Mouse (Mus musculus): Measurements from ENCODE around the gene Hist1h2ac. TPM values are rescaled to one million over a fixed set of nuclear protein-coding genes. Genes with fewer than 3 reads are reported as not detected.
A peak's percentile ranks its signal among the peaks of the same experiment; 100 is the strongest.

Hist1h2ac gene
- total and polyA plus RNA-seq, 2 experiments from 2014 or later = 0.49 to 62.8 TPM

- no peaks in the 10 kb centered on the region for H3K9me3 ChIP-seq (replicated peaks; ENCODE audit: control insufficient read depth, low read length)
- no peak overlapping the region for H3K9ac ChIP-seq (replicated peaks; ENCODE audit: low read depth, low read length)
- no peaks in the 10 kb centered on the region for H3K27me3 ChIP-seq (ENCODE audit: control insufficient read depth, insufficient read depth, low read length)
- DNase-seq (ENCODE audit: low spot score) (no peak), ATAC-seq (ENCODE audit: insufficient read depth, low read depth) (0 out of 2 replicates have a peak, but pooled peaks have one; percentile 27)
- H3K4me3 ChIP-seq (ENCODE audit: low read depth, low read length) = no peak overlapping the region
- H3K4me1 ChIP-seq (ENCODE audit: control insufficient read depth, insufficient read depth) = peaks cover 5% of the 10 kb centered on the region; the same call in 1 of the 2 replicates
- 40% methylated on average over 5 of the region's 5 CpGs for WGBS
- H3K36me3 ChIP-seq (replicated peaks; ENCODE audit: control insufficient read depth, insufficient read depth, low read length) = no peaks in the 10 kb centered on the region
- H3K4me2 ChIP-seq (ENCODE audit: low read depth, low read length) = no peak overlapping the region
- TF ChIP-seq CTCF (IDR thresholded peaks at IDR 0.05; ENCODE audit: low read depth) (no peak), EP300 (IDR thresholded peaks at IDR 0.05; ENCODE audit: low read depth) (no peak)
- peak overlapping the region; percentile 36 for H3K27ac ChIP-seq (ENCODE audit: low read depth)
Observed at GRCm38 (mm10) chr13:23716261-23717042, 32.7 kb upstream of the Hist1h2ac start.

DNA sequence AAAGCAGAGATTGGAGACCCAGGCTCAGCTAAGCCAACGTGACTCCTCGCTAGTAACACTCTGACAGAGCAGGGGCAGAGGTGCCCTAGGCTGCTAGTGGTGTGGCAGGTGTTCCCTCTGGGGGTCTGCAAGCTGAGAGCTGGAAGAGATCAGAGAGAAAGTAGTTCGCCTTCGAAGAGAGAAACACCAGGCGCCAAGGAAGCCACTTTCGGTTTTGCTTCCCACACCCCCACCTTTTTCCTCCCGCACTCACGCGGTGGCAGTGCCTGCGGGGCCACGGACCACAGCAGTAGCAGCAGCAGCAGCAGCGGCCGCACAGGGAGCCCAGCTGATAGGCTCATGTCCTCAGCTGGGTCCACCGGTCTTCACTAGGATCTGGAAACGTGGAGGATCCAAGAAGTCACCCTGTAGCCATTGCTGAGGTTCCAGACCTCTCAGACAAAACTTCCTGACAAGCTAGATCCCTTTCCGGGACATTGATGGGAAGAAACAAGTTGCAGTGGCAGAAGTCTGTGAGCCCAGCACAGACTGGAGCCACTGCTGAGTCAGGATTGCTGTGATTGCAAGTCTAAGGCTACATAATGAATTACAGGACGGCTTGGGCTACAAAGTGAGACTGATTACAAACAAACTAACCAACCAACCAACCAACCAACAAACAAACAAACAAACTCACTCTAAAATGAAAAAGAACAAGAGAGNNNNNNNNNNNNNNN is 26.8 kb upstream of the Hist1h2ac start, which contains the start of gene Hfe:
TSS of gene Hfe (minus strand) at position 481 of the 716 bp plus-strand sequence.
- no peaks in the 10 kb centered on the region for H3K9me3 ChIP-seq (replicated peaks; ENCODE audit: control insufficient read depth, low read length)
- ATAC-seq (ENCODE audit: insufficient read depth, low read depth) (peak; percentile 58), DNase-seq (ENCODE audit: low spot score) (peak; percentile 70)
- WGBS = 2% methylated on average over 17 of the region's 17 CpGs
- H3K4me3 ChIP-seq (ENCODE audit: low read depth, low read length) = peak within 1 kb of the TSS; percentile 70
- peak within 1 kb of the TSS; percentile 83 for H3K27ac ChIP-seq (ENCODE audit: low read depth)
- peaks cover 4% of the 10 kb centered on the region; the same call in 1 of the 2 replicates for H3K4me1 ChIP-seq (ENCODE audit: control insufficient read depth, insufficient read depth)
- peak within 1 kb of the TSS; percentile 91 for H3K4me2 ChIP-seq (ENCODE audit: low read depth, low read length)
- H3K9ac ChIP-seq (replicated peaks; ENCODE audit: low read depth, low read length) = peak within 1 kb of the TSS; percentile 82
- no peak for TF ChIP-seq CTCF (IDR thresholded peaks at IDR 0.05; ENCODE audit: low read depth)
- no peak for TF ChIP-seq EP300 (IDR thresholded peaks at IDR 0.05; ENCODE audit: low read depth)
- H3K36me3 ChIP-seq (replicated peaks; ENCODE audit: control insufficient read depth, insufficient read depth, low read length) = no peaks in the 10 kb centered on the region
- no peaks in the 10 kb centered on the region for H3K27me3 ChIP-seq (ENCODE audit: control insufficient read depth, insufficient read depth, low read length)

DNA sequence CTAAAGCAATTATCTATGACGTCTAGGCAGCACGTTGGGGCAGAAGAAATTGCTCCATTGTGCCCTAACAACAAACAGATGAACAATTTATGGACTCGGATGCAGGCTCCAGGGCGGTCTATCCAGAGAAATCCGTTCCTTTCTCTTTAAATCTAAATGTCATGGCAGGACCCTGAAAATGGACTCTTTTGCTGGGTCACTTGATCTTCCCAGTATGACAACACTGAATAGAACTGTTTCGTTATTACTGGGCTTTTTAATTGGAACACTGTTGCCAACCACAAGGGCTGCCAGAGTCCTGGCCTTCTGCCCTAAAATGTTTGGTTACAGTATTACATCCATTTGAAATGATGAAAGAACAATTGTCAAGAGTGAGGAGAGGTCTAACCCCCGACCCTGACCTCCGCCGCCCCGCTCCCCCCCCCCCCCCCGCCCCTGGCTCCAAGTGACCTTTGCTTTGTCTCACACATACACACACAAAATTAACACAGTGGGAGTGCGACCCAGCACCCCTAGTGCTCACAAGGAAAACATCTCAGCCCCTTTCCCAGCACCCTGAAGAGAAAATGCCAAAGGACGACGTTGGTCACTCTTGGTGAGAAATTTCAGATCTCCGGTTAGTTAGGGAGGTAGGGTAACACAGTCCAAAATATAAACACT is 26.1 kb upstream of the Hist1h2ac start:
- Histone ChIP-seq H3K4me3 (ENCODE audit: low read depth, low read length) (peak overlapping the region; percentile 70), H3K4me1 (ENCODE audit: control insufficient read depth, insufficient read depth) (peaks cover 4% of the 10 kb centered on the region; the same call in 1 of the 2 replicates), H3K27ac (ENCODE audit: low read depth) (peak overlapping the region; percentile 83), H3K9ac (replicated peaks; ENCODE audit: low read depth, low read length) (peak overlapping the region; percentile 82), H3K9me3 (replicated peaks; ENCODE audit: control insufficient read depth, low read length) (no peaks in the 10 kb centered on the region), H3K4me2 (ENCODE audit: low read depth, low read length) (peak overlapping the region; percentile 91), H3K27me3 (ENCODE audit: control insufficient read depth, insufficient read depth, low read length) (no peaks in the 10 kb centered on the region), H3K36me3 (replicated peaks; ENCODE audit: control insufficient read depth, insufficient read depth, low read length) (no peaks in the 10 kb centered on the region)
- WGBS = 33% methylated on average over 15 of the region's 15 CpGs
- no peak for DNase-seq (ENCODE audit: low spot score)
- no peak; the same call in 1 of the 2 replicates for ATAC-seq (ENCODE audit: insufficient read depth, low read depth)
- TF ChIP-seq EP300 (IDR thresholded peaks at IDR 0.05; ENCODE audit: low read depth) (no peak), CTCF (IDR thresholded peaks at IDR 0.05; ENCODE audit: low read depth) (no peak)

DNA sequence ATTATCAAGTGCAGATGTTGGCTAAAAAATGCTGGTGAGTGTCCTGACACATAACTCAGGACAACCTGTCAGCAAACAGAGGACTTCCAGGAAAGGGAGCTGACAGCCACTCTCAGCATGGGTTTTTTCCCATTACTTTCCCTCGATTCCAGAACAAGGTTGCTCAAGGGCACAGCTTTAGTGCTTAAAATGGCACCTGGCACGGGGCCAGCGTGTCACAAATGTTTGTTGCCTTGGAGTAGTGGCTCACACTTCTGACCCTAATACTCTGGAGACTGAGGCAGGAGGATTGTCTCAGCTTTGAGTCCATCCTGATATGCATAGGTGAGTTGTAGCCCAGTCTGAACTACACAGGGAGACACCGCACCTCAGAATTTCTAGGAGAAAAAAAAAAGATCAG is 24.9 kb upstream of the Hist1h2ac start:
- peaks cover 4% of the 10 kb centered on the region; the same call in 1 of the 2 replicates for H3K4me1 ChIP-seq (ENCODE audit: control insufficient read depth, insufficient read depth)
- no peaks in the 10 kb centered on the region for H3K36me3 ChIP-seq (replicated peaks; ENCODE audit: control insufficient read depth, insufficient read depth, low read length)
- H3K9ac ChIP-seq (replicated peaks; ENCODE audit: low read depth, low read length) = no peak overlapping the region
- H3K4me3 ChIP-seq (ENCODE audit: low read depth, low read length) = no peak overlapping the region
- no peak for DNase-seq (ENCODE audit: low spot score)
- TF ChIP-seq EP300 (IDR thresholded peaks at IDR 0.05; ENCODE audit: low read depth) (no peak), CTCF (IDR thresholded peaks at IDR 0.05; ENCODE audit: low read depth) (no peak)
- H3K4me2 ChIP-seq (ENCODE audit: low read depth, low read length) = no peak overlapping the region
- H3K27me3 ChIP-seq (ENCODE audit: control insufficient read depth, insufficient read depth, low read length) = no peaks in the 10 kb centered on the region
- H3K27ac ChIP-seq (ENCODE audit: low read depth) = no peak overlapping the region
- WGBS = 42% methylated on average over 4 of the region's 4 CpGs
- no peaks in the 10 kb centered on the region for H3K9me3 ChIP-seq (replicated peaks; ENCODE audit: control insufficient read depth, low read length)
- 0 out of 2 replicates have a peak, but pooled peaks have one; percentile 16 for ATAC-seq (ENCODE audit: insufficient read depth, low read depth)

- Histone ChIP-seq H3K4me2 (ENCODE audit: low read depth, low read length) (no peak overlapping the region), H3K27ac (ENCODE audit: low read depth) (no peak overlapping the region), H3K4me1 (ENCODE audit: control insufficient read depth, insufficient read depth) (peaks cover 4% of the 10 kb centered on the region; the same call in 1 of the 2 replicates), H3K9me3 (replicated peaks; ENCODE audit: control insufficient read depth, low read length) (no peaks in the 10 kb centered on the region), H3K27me3 (ENCODE audit: control insufficient read depth, insufficient read depth, low read length) (no peaks in the 10 kb centered on the region), H3K9ac (replicated peaks; ENCODE audit: low read depth, low read length) (no peak overlapping the region), H3K4me3 (ENCODE audit: low read depth, low read length) (no peak overlapping the region), H3K36me3 (replicated peaks; ENCODE audit: control insufficient read depth, insufficient read depth, low read length) (no peaks in the 10 kb centered on the region)
- WGBS = 88% methylated on average over 4 of the region's 4 CpGs
- TF ChIP-seq EP300 (IDR thresholded peaks at IDR 0.05; ENCODE audit: low read depth) = no peak
- TF ChIP-seq CTCF (IDR thresholded peaks at IDR 0.05; ENCODE audit: low read depth) = no peak
- DNase-seq (ENCODE audit: low spot score) (no peak), ATAC-seq (ENCODE audit: insufficient read depth, low read depth) (no peak)
Observed at GRCm38 (mm10) chr13:23708041-23708440, 24.3 kb upstream of the Hist1h2ac start.
